Comparison of ENCODE assay signal across 10 mouse cellular contexts in genomic region chr17:64346135-64346534, GRCm38 (mm10). TPM values are rescaled to one million over a fixed set of nuclear protein-coding genes. Genes with fewer than 3 reads are reported as not detected.
DNase-seq lines count a peak whose midpoint lies in the region; ATAC-seq and TF ChIP-seq lines count a peak whose summit lies in the region.
"Had no signal": no experiment of that assay in that cellular context is flagged by ENCODE, and none has a peak within 500 bp of the region (broad histone marks: within the 10 kb centered on the region; RNA-seq: fewer than 3 reads in every experiment).

No protein-coding gene starts in this region.

- intact Hi-C loops in heart, postnatal 25 days (cut with DNase I), result no loop called here

- H3K4me3 ChIP-seq in hindbrain, postnatal 0 days (ENCODE audit: low read length), result no peak overlapping the region
- H3K4me3 ChIP-seq in stomach, postnatal 0 days (ENCODE audit: low read depth, low read length), result no peak overlapping the region

- no peak overlapping the region for H3K9ac ChIP-seq in hindbrain, postnatal 0 days (replicated peaks; ENCODE audit: low read length)
- H3K9ac ChIP-seq in stomach, postnatal 0 days (ENCODE audit: low read length), result no peak overlapping the region
- H3K9ac ChIP-seq: liver, embryonic 14.5 days had no signal

- H3K27me3 ChIP-seq in hindbrain, postnatal 0 days (ENCODE audit: insufficient read depth, low read length), result no peaks in the 10 kb centered on the region
- no peaks in the 10 kb centered on the region for H3K27me3 ChIP-seq in stomach, postnatal 0 days (ENCODE audit: control insufficient read depth, insufficient read depth, low read length)

- no peak for TF ChIP-seq CTCF in hindbrain, postnatal 0 days (IDR thresholded peaks at IDR 0.05; ENCODE audit: low read depth)
- no peak for TF ChIP-seq CTCF in stomach, postnatal 0 days (IDR thresholded peaks at IDR 0.05; ENCODE audit: low read depth)

- 64% methylated on average over 17 of the region's 17 CpGs for WGBS in hindbrain, postnatal 0 days
- WGBS in stomach, postnatal 0 days, result 34% methylated on average over 17 of the region's 17 CpGs

- no peak overlapping the region for H3K27ac ChIP-seq in hindbrain, postnatal 0 days
- H3K27ac ChIP-seq in stomach, postnatal 0 days (replicated peaks), result no peak overlapping the region
- H3K27ac ChIP-seq: liver, embryonic 14.5 days had no signal

- H3K4me2 ChIP-seq in hindbrain, postnatal 0 days (ENCODE audit: low read depth, low read length), result peak overlapping the region; percentile 27; the same call in 1 of the 2 replicates
- H3K4me2 ChIP-seq in stomach, postnatal 0 days (replicated peaks; ENCODE audit: low read depth), result peak overlapping the region; percentile 17; the same call in 1 of the 2 replicates

- peak; percentile 9 to 25 for DNase-seq in heart, adult 18-20 months
- DNase-seq in heart, postnatal 25 days (ENCODE audit: low spot score), result no peak
- DNase-seq in lung, postnatal 10 days, result peak; percentile 14
- no peak for DNase-seq in lung, postnatal 25 days (ENCODE audit: low spot score)
- no peak for DNase-seq in hindbrain, postnatal 0 days (ENCODE audit: low spot score)
- no peak for DNase-seq in stomach, postnatal 0 days (ENCODE audit: low spot score)
- no peak for DNase-seq in layer of hippocampus, postnatal 36 days
- no peak for DNase-seq in gastrocnemius, postnatal 4 days (ENCODE audit: low spot score in 2 of 2)
- DNase-seq: cerebellum, postnatal 25 days had no signal

- ATAC-seq in hindbrain, postnatal 0 days, result no peak
- no peak for ATAC-seq in stomach, postnatal 0 days (ENCODE audit: low FRiP score, low TSS enrichment)

- no peaks in the 10 kb centered on the region for H3K36me3 ChIP-seq in hindbrain, postnatal 0 days (ENCODE audit: insufficient read depth, low read length)
- no peaks in the 10 kb centered on the region for H3K36me3 ChIP-seq in stomach, postnatal 0 days (ENCODE audit: control insufficient read depth, insufficient read depth, low read length)

- no peak for TF ChIP-seq EP300 in stomach, postnatal 0 days (optimal IDR thresholded peaks at IDR 0.05)

- no peaks in the 10 kb centered on the region for H3K9me3 ChIP-seq in hindbrain, postnatal 0 days (ENCODE audit: low read length)
- no peaks in the 10 kb centered on the region for H3K9me3 ChIP-seq in stomach, postnatal 0 days (ENCODE audit: control insufficient read depth, low read length)

- H3K4me1 ChIP-seq in hindbrain, postnatal 0 days (ENCODE audit: insufficient read depth, low read length), result no peaks in the 10 kb centered on the region
- no peaks in the 10 kb centered on the region for H3K4me1 ChIP-seq in stomach, postnatal 0 days (replicated peaks; ENCODE audit: control insufficient read depth, insufficient read depth)

RNA-seq across cellular contexts. Expression of gene Pja2, which starts 14.4 kb away (rescaled TPM):
- 100 to 1,000 TPM; 110 to 119 TPM for total RNA-seq in heart, adult 18-20 months (2021)
- 100 to 1,000 TPM; 105 to 113 TPM for total RNA-seq in heart, postnatal 25 days (2021)
- total RNA-seq in hindbrain, postnatal 0 days (2014; rRNA removed), result 160 and 163 TPM in 2 replicates
- 196 and 204 TPM in 2 replicates for polyA plus RNA-seq in hindbrain, postnatal 0 days (2015; fragmentation: Nextera tagmentation; extraction: Ambion mirVana)
- 43.5 and 46.7 TPM in 2 replicates for polyA plus RNA-seq in stomach, postnatal 0 days (2015; fragmentation: Nextera tagmentation; extraction: Ambion mirVana)
- total RNA-seq in layer of hippocampus, postnatal 36 days (2021), result 100 to 1,000 TPM; 442 to 480 TPM
- 100 to 1,000 TPM; 222 to 236 TPM for total RNA-seq in gastrocnemius, postnatal 4 days (2021)

Comparison
In these comparisons a context has a peak if more than half of its experiments do, and no peak if none do; other contexts are left out.
1. DNase-seq: peak in heart, adult 18-20 months (2 of 2) and lung, postnatal 10 days (single experiment); none in heart, postnatal 25 days (single experiment), lung, postnatal 25 days (single experiment), hindbrain, postnatal 0 days (single experiment), stomach, postnatal 0 days (single experiment), layer of hippocampus, postnatal 36 days (0 of 2) and gastrocnemius, postnatal 4 days (0 of 2).